Mouse (Mus musculus): ENCODE measurements at regions not wholly inside any gene's neighbourhood (a gene's known extent, or its start where the extent isn't known, plus 50 kb on each side); places are given as distances from the start of the nearest gene placed in this dataset.
A peak's percentile ranks its signal among the peaks of the same experiment; 100 is the strongest.

DNA sequence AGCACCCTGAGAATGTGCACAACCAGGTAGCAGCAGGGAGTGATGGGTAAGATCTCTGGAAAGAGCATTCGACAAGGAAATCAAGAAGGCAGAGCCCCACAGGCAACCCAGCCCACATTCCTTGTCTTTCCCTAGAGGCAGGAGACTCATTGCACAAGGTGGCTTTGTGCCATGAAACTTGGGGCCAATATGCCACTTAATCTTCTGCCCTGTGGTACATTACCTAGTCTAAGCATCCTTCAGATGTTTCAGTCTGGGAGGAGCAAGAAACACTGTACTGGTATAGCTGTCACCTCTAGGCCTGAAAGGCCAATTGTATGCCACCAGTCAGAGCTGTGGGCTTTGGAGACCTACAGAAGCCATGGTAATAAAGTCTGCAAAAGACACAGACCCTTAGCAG is 522.4 kb upstream of the Lrrc6 start:
- Histone ChIP-seq H3K4me3 (ENCODE audit: low read depth, low read length) (no peak overlapping the region), H3K9ac (replicated peaks; ENCODE audit: low read depth, low read length) (no peak overlapping the region), H3K9me3 (ENCODE audit: control insufficient read depth, low read depth, low read length) (no peaks in the 10 kb centered on the region), H3K27me3 (ENCODE audit: control insufficient read depth, insufficient read depth, low read length) (no peaks in the 10 kb centered on the region), H3K4me2 (replicated peaks; ENCODE audit: low read depth, low read length) (no peak overlapping the region), H3K36me3 (ENCODE audit: control insufficient read depth, insufficient read depth, low read length) (no peaks in the 10 kb centered on the region), H3K27ac (ENCODE audit: low read length) (no peak overlapping the region), H3K4me1 (ENCODE audit: control insufficient read depth, insufficient read depth, low read length) (peaks cover 4% of the 10 kb centered on the region; the same call in 1 of the 2 replicates)
- ATAC-seq (ENCODE audit: insufficient number of reproducible peaks, insufficient read depth, low FRiP score, low read depth), result no peak
- 94% methylated on average over 1 of the region's 1 CpGs for WGBS

DNA sequence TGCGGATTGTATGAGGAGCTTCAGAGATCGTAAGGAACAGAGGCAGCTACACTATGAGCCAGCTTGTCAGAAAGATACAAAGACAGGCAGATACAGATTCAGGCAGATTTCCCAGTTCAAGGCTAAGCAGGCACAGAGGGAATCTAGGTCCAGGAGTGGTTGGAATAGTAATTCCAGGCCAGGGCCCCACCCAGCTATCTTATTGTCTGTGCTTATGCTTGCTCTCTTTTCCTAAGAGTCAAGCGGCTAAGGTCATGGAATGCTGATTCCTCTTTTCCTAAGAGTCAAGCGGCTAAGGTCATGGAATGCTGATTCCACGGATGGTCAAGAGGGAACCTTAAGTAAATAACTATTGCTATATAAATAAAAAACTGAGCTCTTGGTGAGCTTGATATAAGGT is 520.7 kb upstream of the Lrrc6 start:
- 69% methylated on average over 5 of the region's 5 CpGs for WGBS

DNA sequence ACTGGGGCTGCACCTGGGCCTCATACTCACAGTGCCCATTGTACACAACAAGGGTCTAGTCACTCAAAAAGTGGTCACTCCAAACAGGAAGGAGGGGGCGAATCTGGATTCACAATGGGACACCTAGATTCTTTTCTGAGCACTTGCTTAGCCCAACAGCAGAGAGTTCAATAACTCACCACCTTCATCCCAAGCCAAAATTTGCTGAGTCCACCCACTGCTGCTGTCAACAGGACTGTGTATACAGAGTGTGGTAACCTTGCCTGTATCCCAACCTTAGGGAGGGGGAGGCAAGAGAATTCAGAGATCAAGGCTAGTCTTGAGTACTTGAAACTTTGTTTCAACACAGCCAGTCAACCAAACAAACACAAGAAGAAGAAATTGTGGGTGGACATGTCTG is 519.2 kb upstream of the Lrrc6 start:
- Histone ChIP-seq H3K4me2 (replicated peaks; ENCODE audit: low read depth, low read length) (no peak overlapping the region), H3K4me3 (ENCODE audit: low read depth, low read length) (no peak overlapping the region), H3K9me3 (ENCODE audit: control insufficient read depth, low read depth, low read length) (no peaks in the 10 kb centered on the region), H3K36me3 (ENCODE audit: control insufficient read depth, insufficient read depth, low read length) (no peaks in the 10 kb centered on the region), H3K4me1 (ENCODE audit: control insufficient read depth, insufficient read depth, low read length) (peaks cover 4% of the 10 kb centered on the region; the same call in 1 of the 2 replicates), H3K9ac (replicated peaks; ENCODE audit: low read depth, low read length) (no peak overlapping the region), H3K27ac (ENCODE audit: low read length) (no peak overlapping the region), H3K27me3 (ENCODE audit: control insufficient read depth, insufficient read depth, low read length) (no peaks in the 10 kb centered on the region)
- 83% methylated on average over 1 of the region's 1 CpGs for WGBS
- no peak for ATAC-seq (ENCODE audit: insufficient number of reproducible peaks, insufficient read depth, low FRiP score, low read depth)

More for the DNA sequence above, 520.7 kb upstream of the Lrrc6 start:
- H3K27ac ChIP-seq (ENCODE audit: low read length), result no peak overlapping the region
- H3K4me1 ChIP-seq (ENCODE audit: control insufficient read depth, insufficient read depth, low read length), result peaks cover 4% of the 10 kb centered on the region; the same call in 1 of the 2 replicates
- H3K9me3 ChIP-seq (ENCODE audit: control insufficient read depth, low read depth, low read length), result no peaks in the 10 kb centered on the region
- no peak overlapping the region for H3K9ac ChIP-seq (replicated peaks; ENCODE audit: low read depth, low read length)
- H3K27me3 ChIP-seq (ENCODE audit: control insufficient read depth, insufficient read depth, low read length), result no peaks in the 10 kb centered on the region
- H3K36me3 ChIP-seq (ENCODE audit: control insufficient read depth, insufficient read depth, low read length), result no peaks in the 10 kb centered on the region
- no peak for ATAC-seq (ENCODE audit: insufficient number of reproducible peaks, insufficient read depth, low FRiP score, low read depth)
- no peak overlapping the region for H3K4me3 ChIP-seq (ENCODE audit: low read depth, low read length)
- no peak overlapping the region for H3K4me2 ChIP-seq (replicated peaks; ENCODE audit: low read depth, low read length)

DNA sequence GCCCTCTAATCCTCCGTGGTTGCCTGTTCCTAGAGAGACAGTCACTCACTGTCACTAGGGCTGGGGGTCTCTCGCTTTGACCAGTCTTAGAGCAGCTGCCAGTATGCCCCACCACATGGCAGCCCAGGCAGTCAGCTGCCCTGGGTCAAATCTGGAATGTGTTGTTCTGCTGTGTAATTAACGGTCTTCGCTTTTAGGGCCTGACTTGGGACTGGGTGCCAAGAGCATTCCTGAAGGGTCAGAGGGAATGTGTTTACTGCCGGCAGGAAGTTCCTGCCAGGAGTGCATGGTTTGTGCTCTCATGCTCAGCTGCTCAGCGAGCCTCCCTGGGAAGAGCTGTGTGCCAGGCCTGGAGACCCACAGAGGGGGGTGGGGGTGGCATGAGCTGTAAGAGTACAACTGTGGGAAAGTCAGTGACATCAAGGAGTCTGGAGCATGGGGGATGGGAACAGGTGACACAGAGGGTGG is 518.5 kb upstream of the Lrrc6 start:
- no peak overlapping the region for H3K4me2 ChIP-seq (replicated peaks; ENCODE audit: low read depth, low read length)
- peaks cover 4% of the 10 kb centered on the region; the same call in 1 of the 2 replicates for H3K4me1 ChIP-seq (ENCODE audit: control insufficient read depth, insufficient read depth, low read length)
- no peaks in the 10 kb centered on the region for H3K27me3 ChIP-seq (ENCODE audit: control insufficient read depth, insufficient read depth, low read length)
- 18% methylated on average over 6 of the region's 6 CpGs for WGBS
- no peaks in the 10 kb centered on the region for H3K36me3 ChIP-seq (ENCODE audit: control insufficient read depth, insufficient read depth, low read length)
- no peaks in the 10 kb centered on the region for H3K9me3 ChIP-seq (ENCODE audit: control insufficient read depth, low read depth, low read length)
- H3K27ac ChIP-seq (ENCODE audit: low read length), result no peak overlapping the region
- H3K4me3 ChIP-seq (ENCODE audit: low read depth, low read length), result no peak overlapping the region
- no peak overlapping the region for H3K9ac ChIP-seq (replicated peaks; ENCODE audit: low read depth, low read length)
- ATAC-seq (ENCODE audit: insufficient number of reproducible peaks, insufficient read depth, low FRiP score, low read depth), result peak; percentile 20; the same call in 1 of the 2 replicates
